Mouse (Mus musculus) liver, adult 2 months (tissue): Measurements from ENCODE around the gene Itpk1. TPM values are rescaled to one million over a fixed set of nuclear protein-coding genes. Genes with fewer than 3 reads are reported as not detected.

ENCODE experiments used
- DNase-seq: peaks from one replicate; pipeline ENCODE4 v3.0.0-alpha.2; 2011; ENCODE audit warnings: low read depth, low spot score; ENCODE audit errors: extremely low read depth
- H3K27ac ChIP-seq: fragments of 200-500 bp; replicated peaks from 2 replicates; pipeline ENCODE4 v1.5.1; 2012; ENCODE audit warnings: low read depth, mild to moderate bottlenecking, control low read depth, inconsistent platforms, low read length; ENCODE audit not compliant: insufficient read depth
- H3K27me3 ChIP-seq: fragments of 200-500 bp; 2 replicates; pipeline ENCODE4 v1.6.1; 2012; ENCODE audit warnings: mild to moderate bottlenecking, moderate library complexity, low read length, inconsistent platforms; ENCODE audit not compliant: control insufficient read depth, insufficient read depth
- H3K36me3 ChIP-seq: fragments of 200-500 bp; 2 replicates; pipeline ENCODE4 v1.6.1; 2012; ENCODE audit warnings: low read length, inconsistent platforms; ENCODE audit not compliant: control insufficient read depth, insufficient read depth
- H3K4me1 ChIP-seq: fragments of 200-500 bp; 2 replicates; pipeline ENCODE4 v1.6.1; 2011; ENCODE audit warnings: low read length; ENCODE audit not compliant: control insufficient read depth, insufficient read depth
- H3K4me3 ChIP-seq: fragments of 200-500 bp; 2 replicates; pipeline ENCODE4 v1.5.1; 2011; ENCODE audit warnings: low read depth, mild to moderate bottlenecking, control low read depth, low read length, moderate library complexity; ENCODE audit not compliant: insufficient read depth
- H3K79me2 ChIP-seq: fragments of 200-500 bp; 2 replicates; pipeline ENCODE4 v1.6.1; 2012; ENCODE audit warnings: inconsistent platforms, mild to moderate bottlenecking, low read length, moderate library complexity; ENCODE audit not compliant: control insufficient read depth, insufficient read depth
- H3K9ac ChIP-seq: fragments of 200-500 bp; 2 replicates; pipeline ENCODE4 v1.6.1; 2012; ENCODE audit warnings: low read depth, mild to moderate bottlenecking, control low read depth, inconsistent platforms, low read length
- CTCF ChIP-seq: fragments of 200-500 bp; IDR thresholded peaks from 2 replicates; pipeline ENCODE4 v1.5.1; 2011; ENCODE audit warnings: low read depth, low read length, control low read depth
- POLR2A ChIP-seq: fragments of 200-500 bp; IDR thresholded peaks from 2 replicates; pipeline ENCODE4 v1.6.1; 2011; ENCODE audit warnings: low read length, control low read depth; ENCODE audit not compliant: insufficient read depth; ENCODE audit errors: extremely low read depth
- WGBS: fragments of 180-500 bp; shearing (Covaris S2); methylation state at CpG from one replicate; pipeline ENCODE4 v1.1.7; 2018; 5-methylcytosine and 5-hydroxymethylcytosine counted together
- polyA plus RNA-seq: library from polyadenylated mRNA; depleted of rRNA; stranded (reverse); fragments of >200 nt; gene quantifications from 2 replicates; pipeline ENCODE4 v1.2.3, GENCODE M21; 2012
- total RNA-seq: library from RNA; depleted of rRNA; stranded (reverse); fragments of >200 nt; gene quantifications from 2 replicates; pipeline ENCODE4 v1.2.3, GENCODE M21; 2014

Gene Itpk1
- total and polyA plus RNA-seq, 2 experiments: 7.9 to 21.0 TPM

- H3K79me2 ChIP-seq: no peaks in the 10 kb centered on the region
- H3K9ac ChIP-seq: no peak overlapping the region
- no peak overlapping the region for H3K27ac ChIP-seq
- H3K4me3 ChIP-seq: no peak overlapping the region
- H3K36me3 ChIP-seq: no peaks in the 10 kb centered on the region
- TF ChIP-seq POLR2A: no peak
- peak; percentile 69 for TF ChIP-seq CTCF
- no peaks in the 10 kb centered on the region for H3K27me3 ChIP-seq
- WGBS: 33% methylated on average over 13 of the region's 13 CpGs
- DNase-seq: no peak
- no peaks in the 10 kb centered on the region for H3K4me1 ChIP-seq
Observed at GRCm38 (mm10) chr12:102719552-102720315, 15.0 kb upstream of the Itpk1 start.

- WGBS: 89% methylated on average over 10 of the region's 10 CpGs
- no peaks in the 10 kb centered on the region for H3K27me3 ChIP-seq
- no peaks in the 10 kb centered on the region for H3K36me3 ChIP-seq
- H3K4me1 ChIP-seq: no peaks in the 10 kb centered on the region
- TF ChIP-seq CTCF (no peak), POLR2A (no peak)
- H3K9ac ChIP-seq: no peak overlapping the region
- H3K27ac ChIP-seq: no peak overlapping the region
- H3K4me3 ChIP-seq: no peak overlapping the region
- H3K79me2 ChIP-seq: no peaks in the 10 kb centered on the region
- no peak for DNase-seq
Observed at GRCm38 (mm10) chr12:102714654-102715395, 10.1 kb upstream of the Itpk1 start.

GRCm38 (mm10) chr12:102714116-102714515, 9.4 kb upstream of the Itpk1 start:
- Histone ChIP-seq H3K27me3 (no peaks in the 10 kb centered on the region), H3K79me2 (no peaks in the 10 kb centered on the region), H3K9ac (no peak overlapping the region), H3K4me1 (no peaks in the 10 kb centered on the region), H3K4me3 (no peak overlapping the region), H3K27ac (no peak overlapping the region), H3K36me3 (no peaks in the 10 kb centered on the region)
- no peak for DNase-seq
- WGBS: 84% methylated on average over 2 of the region's 2 CpGs
- no peak for TF ChIP-seq POLR2A
- TF ChIP-seq CTCF: no peak

GRCm38 (mm10) chr12:102713153-102713865, 8.6 kb upstream of the Itpk1 start:
- Histone ChIP-seq H3K27me3 (no peaks in the 10 kb centered on the region), H3K9ac (no peak overlapping the region), H3K4me1 (no peaks in the 10 kb centered on the region), H3K4me3 (no peak overlapping the region), H3K27ac (no peak overlapping the region), H3K79me2 (no peaks in the 10 kb centered on the region), H3K36me3 (no peaks in the 10 kb centered on the region)
- no peak for DNase-seq
- 79% methylated on average over 20 of the region's 20 CpGs for WGBS
- TF ChIP-seq POLR2A (no peak), CTCF (no peak)

GRCm38 (mm10) chr12:102710851-102711375, 6.2 kb upstream of the Itpk1 start:
- no peak for TF ChIP-seq POLR2A
- no peak overlapping the region for H3K9ac ChIP-seq
- DNase-seq: no peak
- H3K27ac ChIP-seq: no peak overlapping the region
- no peak overlapping the region for H3K4me3 ChIP-seq
- no peaks in the 10 kb centered on the region for H3K4me1 ChIP-seq
- WGBS: 72% methylated on average over 4 of the region's 4 CpGs
- no peaks in the 10 kb centered on the region for H3K27me3 ChIP-seq
- H3K36me3 ChIP-seq: no peaks in the 10 kb centered on the region
- no peaks in the 10 kb centered on the region for H3K79me2 ChIP-seq
